Mouse (Mus musculus) kidney, embryonic 15.5 days (tissue): ENCODE measurements around the gene Rdh7. TPM values are rescaled to one million over a fixed set of nuclear protein-coding genes. Genes with fewer than 3 reads are reported as not detected.
"Not testable (repeated sequence)": the region's sequence is repeated elsewhere in the genome, so short reads cannot be mapped to it uniquely, and the experiment has no call there.

Experiments used
- ATAC-seq: fragments of 200-750 bp; cut with Nextera tagmentation; replicated peaks from 2 replicates; pipeline ENCODE4 v1.8.0; 2017; ENCODE audit warnings: moderate TSS enrichment; ENCODE audit not compliant: low FRiP score
- H3K27ac ChIP-seq: fragments of 300-500 bp; sonication (generic); 2 replicates; pipeline ENCODE4 v1.5.1; 2015; ENCODE audit warnings: mild to moderate bottlenecking, inconsistent platforms
- H3K27me3 ChIP-seq: fragments of 300-500 bp; sonication (generic); 2 replicates; pipeline ENCODE4 v1.6.1; 2015; ENCODE audit warnings: inconsistent platforms
- H3K36me3 ChIP-seq: fragments of 300-500 bp; sonication (generic); 2 replicates; pipeline ENCODE4 v1.6.1; 2015; ENCODE audit warnings: inconsistent platforms
- H3K4me1 ChIP-seq: fragments of 300-500 bp; sonication (generic); 2 replicates; pipeline ENCODE4 v1.6.1; 2015; ENCODE audit warnings: inconsistent platforms
- H3K4me2 ChIP-seq: fragments of 300-500 bp; sonication (generic); 2 replicates; pipeline ENCODE4 v1.6.1; 2015; ENCODE audit warnings: moderate library complexity, mild to moderate bottlenecking, inconsistent platforms
- H3K4me3 ChIP-seq: fragments of 300-500 bp; sonication (generic); replicated peaks from 2 replicates; pipeline ENCODE4 v1.5.1; 2015; ENCODE audit warnings: mild to moderate bottlenecking, inconsistent platforms
- H3K9ac ChIP-seq: fragments of 300-500 bp; sonication (generic); 2 replicates; pipeline ENCODE4 v1.6.1; 2015; ENCODE audit warnings: mild to moderate bottlenecking, inconsistent platforms
- H3K9me3 ChIP-seq: fragments of 300-500 bp; sonication (generic); replicated peaks from 2 replicates; pipeline ENCODE4 v1.6.1; 2016; ENCODE audit warnings: inconsistent platforms
- WGBS: fragments of 180-500 bp; shearing (Covaris S2); methylation state at CpG from one replicate; pipeline ENCODE4 v1.1.7; 2015; ENCODE audit warnings: mixed read lengths; 5-methylcytosine and 5-hydroxymethylcytosine counted together
- polyA plus RNA-seq: library from polyadenylated mRNA; unstranded; fragments of >200 nt; fragmentation: Nextera tagmentation; extraction: Ambion mirVana; gene quantifications from 2 replicates; pipeline ENCODE4 v1.2.1, GENCODE M21; 2015

Rdh7 gene
- polyA plus RNA-seq = not detected in 2 replicates

- Histone ChIP-seq H3K4me1 (0 out of 2 replicates have a peak, but pooled peaks cover 4% of the 10 kb centered on the region), H3K36me3 (no peaks in the 10 kb centered on the region), H3K4me3 (no peak within 1 kb of the TSS), H3K4me2 (no peak within 1 kb of the TSS), H3K9me3 (no peaks in the 10 kb centered on the region), H3K9ac (no peak within 1 kb of the TSS), H3K27me3 (no peaks in the 10 kb centered on the region), H3K27ac (no peak within 1 kb of the TSS)
- no peak for ATAC-seq
Measured at GRCm38 (mm10) chr10:127888605-127889004, at the start of gene Rdh7. Rdh7 (minus strand) TSS chr10:127888817.

GRCm38 (mm10) chr10:127937428-127938010 lies 48.9 kb upstream of the Rdh7 start:
- ATAC-seq = no peak
- Histone ChIP-seq H3K9me3 (no peaks in the 10 kb centered on the region), H3K27ac (no peak overlapping the region), H3K36me3 (no peaks in the 10 kb centered on the region), H3K27me3 (no peaks in the 10 kb centered on the region), H3K9ac (no peak overlapping the region), H3K4me1 (no peaks in the 10 kb centered on the region), H3K4me2 (no peak overlapping the region), H3K4me3 (no peak overlapping the region)
- 2% methylated on average over 2 of the region's 2 CpGs for WGBS

GRCm38 (mm10) chr10:127936747-127937409 lies 48.3 kb upstream of the Rdh7 start:
- Histone ChIP-seq H3K4me3 (no peak overlapping the region), H3K27me3 (no peaks in the 10 kb centered on the region), H3K9ac (no peak overlapping the region), H3K9me3 (no peaks in the 10 kb centered on the region), H3K36me3 (no peaks in the 10 kb centered on the region), H3K4me1 (no peaks in the 10 kb centered on the region), H3K27ac (no peak overlapping the region), H3K4me2 (no peak overlapping the region)
- ATAC-seq = no peak
- 80% methylated on average over 19 of the region's 19 CpGs for WGBS

GRCm38 (mm10) chr10:127936271-127936670 lies 47.7 kb upstream of the Rdh7 start:
- no peak for ATAC-seq
- H3K4me1 ChIP-seq = no peaks in the 10 kb centered on the region
- H3K36me3 ChIP-seq = no peaks in the 10 kb centered on the region
- WGBS = 80% methylated on average over 8 of the region's 8 CpGs
- no peak overlapping the region for H3K4me2 ChIP-seq
- no peak overlapping the region for H3K9ac ChIP-seq
- no peak overlapping the region for H3K27ac ChIP-seq
- H3K4me3 ChIP-seq = no peak overlapping the region
- no peaks in the 10 kb centered on the region for H3K27me3 ChIP-seq
- H3K9me3 ChIP-seq = no peaks in the 10 kb centered on the region

- Histone ChIP-seq H3K9ac (no peak overlapping the region), H3K27ac (no peak overlapping the region), H3K36me3 (no peaks in the 10 kb centered on the region), H3K27me3 (no peaks in the 10 kb centered on the region), H3K4me2 (no peak overlapping the region), H3K4me1 (no peaks in the 10 kb centered on the region), H3K4me3 (no peak overlapping the region), H3K9me3 (no peaks in the 10 kb centered on the region)
- 60% methylated on average over 8 of the region's 8 CpGs for WGBS
- no peak for ATAC-seq
Measured at GRCm38 (mm10) chr10:127932290-127932926, 43.8 kb upstream of the Rdh7 start.

- H3K36me3 ChIP-seq = no peaks in the 10 kb centered on the region
- ATAC-seq = no peak
- 54% methylated on average over 2 of the region's 2 CpGs for WGBS
Measured at GRCm38 (mm10) chr10:127927737-127928136, 39.1 kb upstream of the Rdh7 start.

GRCm38 (mm10) chr10:127924597-127925378 lies 36.2 kb upstream of the Rdh7 start:
- Histone ChIP-seq H3K9ac (no peak overlapping the region), H3K4me3 (no peak overlapping the region), H3K27me3 (no peaks in the 10 kb centered on the region), H3K9me3 (no peaks in the 10 kb centered on the region), H3K36me3 (no peaks in the 10 kb centered on the region), H3K4me2 (no peak overlapping the region), H3K27ac (peak overlapping the region; percentile 76), H3K4me1 (peaks cover 13% of the 10 kb centered on the region)
- ATAC-seq = peak; percentile 86
- WGBS = 37% methylated on average over 7 of the region's 7 CpGs

More at GRCm38 (mm10) chr10:127927737-127928136, 39.1 kb upstream of the Rdh7 start:
- Histone ChIP-seq H3K9me3 (no peaks in the 10 kb centered on the region), H3K4me2 (no peak overlapping the region), H3K4me3 (no peak overlapping the region), H3K27ac (no peak overlapping the region), H3K9ac (no peak overlapping the region), H3K4me1 (peaks cover 13% of the 10 kb centered on the region), H3K27me3 (no peaks in the 10 kb centered on the region)

- H3K4me1 ChIP-seq = peaks cover 13% of the 10 kb centered on the region
- H3K9me3 ChIP-seq = no peaks in the 10 kb centered on the region
- no peak overlapping the region for H3K4me3 ChIP-seq
- 85% methylated on average over 8 of the region's 8 CpGs for WGBS
- no peak for ATAC-seq
- H3K4me2 ChIP-seq = no peak overlapping the region
- no peak overlapping the region for H3K27ac ChIP-seq
- no peaks in the 10 kb centered on the region for H3K36me3 ChIP-seq
- H3K9ac ChIP-seq = no peak overlapping the region
- no peaks in the 10 kb centered on the region for H3K27me3 ChIP-seq
Measured at GRCm38 (mm10) chr10:127923024-127923423, 34.4 kb upstream of the Rdh7 start.

- Histone ChIP-seq H3K4me2 (no peak overlapping the region), H3K4me3 (no peak overlapping the region), H3K9ac (no peak overlapping the region), H3K36me3 (no peaks in the 10 kb centered on the region), H3K4me1 (peaks cover 13% of the 10 kb centered on the region), H3K27me3 (no peaks in the 10 kb centered on the region), H3K9me3 (no peaks in the 10 kb centered on the region), H3K27ac (no peak overlapping the region)
- ATAC-seq = no peak
- 70% methylated on average over 1 of the region's 1 CpGs for WGBS
Measured at GRCm38 (mm10) chr10:127922241-127922640, 33.6 kb upstream of the Rdh7 start.

- 0 out of 2 replicates have a peak, but pooled peaks cover 3% of the 10 kb centered on the region for H3K4me1 ChIP-seq
- no peaks in the 10 kb centered on the region for H3K27me3 ChIP-seq
- no peak overlapping the region for H3K27ac ChIP-seq
- H3K9ac ChIP-seq = no peak overlapping the region
- H3K36me3 ChIP-seq = no peaks in the 10 kb centered on the region
- H3K4me2 ChIP-seq = no peak overlapping the region
- WGBS = 94% methylated on average over 5 of the region's 5 CpGs
- H3K4me3 ChIP-seq = no peak overlapping the region
- no peaks in the 10 kb centered on the region for H3K9me3 ChIP-seq
- ATAC-seq = no peak
Measured at GRCm38 (mm10) chr10:127917651-127918050, 29.0 kb upstream of the Rdh7 start.

GRCm38 (mm10) chr10:127917183-127917582 lies 28.6 kb upstream of the Rdh7 start:
- not testable (repeated sequence) for H3K9ac ChIP-seq, ATAC-seq, H3K27me3 ChIP-seq, H3K27ac ChIP-seq, H3K4me2 ChIP-seq, H3K4me3 ChIP-seq, H3K9me3 ChIP-seq, H3K4me1 ChIP-seq, H3K36me3 ChIP-seq
- 88% methylated on average over 3 of the region's 3 CpGs for WGBS

GRCm38 (mm10) chr10:127915578-127915977 lies 27.0 kb upstream of the Rdh7 start:
- no peak overlapping the region for H3K4me3 ChIP-seq
- H3K27me3 ChIP-seq = no peaks in the 10 kb centered on the region
- H3K9me3 ChIP-seq = no peaks in the 10 kb centered on the region
- H3K9ac ChIP-seq = no peak overlapping the region
- no peak overlapping the region for H3K4me2 ChIP-seq
- H3K4me1 ChIP-seq = 0 out of 2 replicates have a peak, but pooled peaks cover 3% of the 10 kb centered on the region
- WGBS = 92% methylated on average over 1 of the region's 1 CpGs
- ATAC-seq = no peak
- H3K36me3 ChIP-seq = no peaks in the 10 kb centered on the region
- H3K27ac ChIP-seq = no peak overlapping the region
